Mouse (Mus musculus): Measurements from ENCODE around the gene Hist1h2bh. TPM values are rescaled to one million over a fixed set of nuclear protein-coding genes. Genes with fewer than 3 reads are reported as not detected.

Hist1h2bh gene
- 0.29 TPM for polyA plus RNA-seq (2017; shearing (Covaris generic))

DNA sequence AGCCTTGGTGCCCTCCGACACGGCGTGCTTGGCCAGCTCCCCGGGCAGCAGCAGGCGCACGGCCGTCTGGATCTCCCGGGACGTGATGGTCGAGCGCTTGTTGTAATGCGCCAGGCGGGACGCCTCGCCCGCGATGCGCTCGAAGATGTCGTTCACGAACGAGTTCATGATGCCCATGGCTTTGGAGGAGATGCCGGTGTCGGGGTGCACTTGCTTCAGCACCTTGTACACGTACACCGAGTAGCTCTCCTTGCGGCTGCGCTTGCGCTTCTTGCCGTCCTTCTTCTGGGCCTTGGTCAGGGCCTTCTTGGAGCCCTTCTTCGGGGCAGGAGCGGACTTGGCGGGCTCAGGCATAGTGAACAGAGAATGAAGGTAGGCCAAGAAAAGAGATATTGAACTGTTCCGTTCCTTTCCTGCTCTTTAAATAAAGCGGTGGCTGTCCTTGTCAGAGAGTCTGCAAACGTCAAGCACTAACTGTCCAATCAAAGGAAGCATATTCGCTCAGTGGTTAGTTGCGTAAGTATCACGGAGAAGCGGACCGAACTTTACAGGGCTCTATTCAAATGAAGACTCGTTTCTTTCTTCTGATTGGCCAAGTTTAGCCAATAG is at the start of gene Hist1h2bh:
Gene Hist1h2bh, minus strand, starts transcription at position 394 of the 609 bp plus-strand sequence.

DNA sequence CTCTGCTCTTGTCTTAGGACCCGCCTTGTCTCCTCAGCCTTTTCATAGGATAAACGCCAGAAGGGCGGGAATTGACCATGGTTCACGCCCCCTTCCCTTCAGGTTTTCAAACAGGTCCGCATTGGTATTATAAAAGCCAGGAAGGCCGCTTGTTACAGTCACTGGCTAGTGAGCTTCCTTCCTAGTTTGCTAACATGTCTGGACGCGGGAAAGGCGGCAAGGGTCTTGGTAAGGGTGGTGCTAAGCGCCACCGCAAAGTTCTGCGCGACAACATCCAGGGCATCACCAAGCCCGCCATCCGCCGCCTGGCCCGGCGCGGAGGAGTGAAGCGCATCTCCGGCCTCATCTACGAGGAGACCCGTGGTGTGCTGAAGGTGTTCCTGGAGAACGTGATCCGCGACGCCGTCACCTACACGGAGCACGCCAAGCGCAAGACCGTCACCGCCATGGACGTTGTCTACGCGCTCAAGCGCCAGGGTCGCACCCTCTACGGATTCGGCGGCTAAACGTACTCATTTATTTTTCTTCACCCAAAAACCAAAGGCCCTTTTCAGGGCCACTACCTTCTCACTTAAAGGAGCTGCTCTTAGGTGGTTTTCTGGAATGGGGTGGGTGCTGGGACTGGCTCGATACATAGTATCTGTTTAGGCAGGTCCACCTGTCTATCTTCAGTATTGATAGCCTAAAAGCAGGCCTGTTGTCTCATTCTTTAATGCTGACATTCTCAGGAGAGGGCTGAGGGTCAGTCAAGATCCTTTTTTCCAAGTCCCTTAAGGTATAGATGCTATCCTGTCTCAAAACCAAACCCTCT is 38.4 kb upstream of the Hist1h2bh start, which contains the start of gene Hist1h4d:
Gene Hist1h4d, plus strand, starts transcription at position 191 of the 811 bp plus-strand sequence.

DNA sequence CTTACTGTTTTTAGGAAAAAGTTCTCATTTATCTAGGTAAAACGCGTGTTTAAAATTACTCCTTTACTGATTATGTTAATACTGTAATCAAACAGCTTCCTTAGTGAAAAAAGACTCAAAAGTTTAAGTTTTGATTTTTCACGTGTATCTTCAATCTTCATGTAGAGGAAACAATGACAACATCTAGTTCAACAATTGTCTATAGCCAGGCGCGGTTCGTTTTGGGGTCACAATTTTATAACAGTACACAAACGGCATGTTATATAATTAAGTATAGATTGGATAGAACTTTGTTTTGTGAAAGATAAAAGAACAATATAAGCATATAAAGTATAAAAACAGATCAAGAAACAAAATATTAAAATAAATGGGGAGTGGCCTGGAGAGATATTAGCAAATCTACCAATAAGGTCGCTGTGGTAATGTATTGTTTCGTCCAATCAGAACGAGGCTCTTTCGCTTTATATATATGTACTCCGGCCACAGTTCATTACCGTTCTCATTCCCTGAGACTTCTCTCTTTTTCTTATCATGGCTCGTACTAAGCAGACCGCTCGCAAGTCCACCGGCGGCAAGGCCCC is 32.2 kb upstream of the Hist1h2bh start, which contains the start of gene Hist1h3d:
Gene Hist1h3d, plus strand, starts transcription at position 493 of the 581 bp plus-strand sequence.

DNA sequence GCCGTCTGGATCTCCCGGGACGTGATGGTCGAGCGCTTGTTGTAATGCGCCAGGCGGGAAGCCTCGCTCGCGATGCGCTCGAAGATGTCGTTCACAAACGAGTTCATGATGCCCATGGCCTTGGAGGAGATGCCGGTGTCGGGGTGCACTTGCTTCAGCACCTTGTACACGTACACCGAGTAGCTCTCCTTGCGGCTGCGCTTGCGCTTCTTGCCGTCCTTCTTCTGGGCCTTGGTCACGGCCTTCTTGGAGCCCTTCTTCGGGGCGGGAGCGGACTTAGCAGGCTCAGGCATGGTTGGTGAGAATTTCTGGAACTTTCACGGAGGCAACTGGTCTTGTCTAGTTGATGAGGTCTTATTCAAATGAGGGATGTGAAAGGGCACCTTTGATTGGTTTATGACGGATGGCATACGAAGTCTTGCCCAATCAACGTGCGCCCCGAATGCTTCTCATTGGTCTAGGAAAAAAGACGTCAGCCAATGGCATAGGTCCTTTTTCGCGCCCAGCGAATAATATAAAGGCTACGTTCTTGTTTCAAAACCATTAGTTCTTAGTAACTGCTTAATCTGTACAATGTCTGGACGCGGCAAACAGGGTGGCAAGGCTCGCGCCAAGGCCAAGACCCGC is 30.8 kb upstream of the Hist1h2bh start, which contains the start of the genes Hist1h2bf and Hist1h2ad:
Gene Hist1h2bf, minus strand, starts transcription at position 299 of the 627 bp plus-strand sequence.
Gene Hist1h2ad, plus strand, starts transcription at position 484 of the 627 bp plus-strand sequence.

DNA sequence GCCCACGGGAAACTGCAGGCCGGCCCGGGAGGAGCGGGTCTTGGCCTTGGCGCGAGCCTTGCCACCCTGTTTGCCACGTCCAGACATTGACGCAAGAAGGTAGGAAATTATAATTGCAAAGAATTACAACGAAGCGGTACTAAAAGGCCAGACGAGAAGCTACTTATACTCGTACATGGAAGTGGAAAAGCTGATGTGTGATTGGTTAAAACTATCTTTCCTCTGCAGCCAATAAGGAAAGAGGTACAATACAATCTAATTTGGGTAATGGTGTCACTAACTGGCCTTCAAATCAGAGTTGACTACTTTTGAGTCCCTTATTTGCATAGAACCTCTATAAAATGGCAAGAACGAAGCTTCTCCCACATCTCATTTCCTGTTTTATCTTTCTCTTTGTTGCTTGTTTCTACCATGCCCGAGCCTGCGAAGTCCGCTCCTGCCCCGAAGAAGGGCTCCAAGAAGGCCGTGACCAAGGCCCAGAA is 27.9 kb upstream of the Hist1h2bh start, which contains the start of the genes Hist1h2ae and Hist1h2bg:
Gene Hist1h2ae, minus strand, starts transcription at position 199 of the 482 bp plus-strand sequence.
Gene Hist1h2bg, plus strand, starts transcription at position 375 of the 482 bp plus-strand sequence.

DNA sequence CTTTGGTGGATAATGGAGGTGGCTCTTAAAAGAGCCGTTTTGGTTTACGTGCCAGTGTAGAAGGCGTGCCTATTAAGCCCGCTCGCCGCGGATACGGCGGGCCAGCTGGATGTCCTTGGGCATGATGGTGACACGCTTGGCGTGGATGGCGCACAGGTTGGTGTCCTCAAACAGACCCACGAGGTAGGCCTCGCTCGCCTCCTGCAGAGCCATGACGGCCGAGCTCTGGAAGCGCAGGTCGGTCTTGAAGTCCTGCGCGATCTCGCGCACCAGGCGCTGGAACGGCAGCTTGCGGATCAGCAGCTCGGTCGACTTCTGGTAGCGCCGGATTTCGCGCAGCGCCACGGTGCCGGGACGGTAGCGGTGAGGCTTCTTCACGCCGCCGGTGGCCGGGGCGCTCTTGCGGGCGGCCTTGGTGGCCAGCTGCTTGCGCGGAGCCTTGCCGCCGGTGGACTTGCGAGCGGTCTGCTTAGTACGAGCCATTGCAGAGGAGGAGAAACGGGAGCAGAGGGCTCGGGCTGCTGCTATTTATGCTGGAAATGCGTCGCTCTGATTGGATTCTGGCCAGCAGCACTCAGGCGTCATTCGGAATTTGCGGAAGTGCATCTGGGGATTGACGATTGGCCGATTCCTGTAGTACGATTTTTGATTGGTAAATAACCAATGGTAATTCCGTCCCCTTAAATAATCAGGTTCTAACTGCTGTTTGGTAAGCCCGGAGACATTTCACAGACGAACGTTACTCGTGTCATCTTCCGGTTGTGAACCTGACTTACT is 18.9 kb upstream of the Hist1h2bh start, which contains the start of gene Hist1h3e:
Gene Hist1h3e, minus strand, starts transcription at position 487 of the 777 bp plus-strand sequence.

DNA sequence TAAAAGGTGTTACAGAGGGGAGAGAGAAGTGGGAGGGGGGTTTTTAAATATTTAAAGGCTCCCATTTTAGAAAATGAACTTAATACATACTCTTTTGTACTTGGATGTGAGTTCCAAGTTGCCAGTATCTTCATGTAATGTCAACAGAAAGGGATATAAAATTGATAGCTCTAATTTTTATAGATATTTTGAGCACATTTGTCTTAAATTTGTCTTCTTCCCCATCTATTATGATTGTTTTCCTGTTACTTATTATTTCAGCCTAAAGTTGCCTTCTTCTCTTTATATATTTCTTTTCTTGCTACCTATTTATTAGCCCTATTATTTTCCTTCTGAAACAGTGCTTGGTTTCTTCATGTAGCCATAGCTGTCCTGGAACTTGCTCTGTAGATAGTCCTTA is 9.8 kb upstream of the Hist1h2bh start, which contains the start of gene Hist1h1d:
Gene Hist1h1d, plus strand, starts transcription at position 301 of the 400 bp plus-strand sequence.

DNA sequence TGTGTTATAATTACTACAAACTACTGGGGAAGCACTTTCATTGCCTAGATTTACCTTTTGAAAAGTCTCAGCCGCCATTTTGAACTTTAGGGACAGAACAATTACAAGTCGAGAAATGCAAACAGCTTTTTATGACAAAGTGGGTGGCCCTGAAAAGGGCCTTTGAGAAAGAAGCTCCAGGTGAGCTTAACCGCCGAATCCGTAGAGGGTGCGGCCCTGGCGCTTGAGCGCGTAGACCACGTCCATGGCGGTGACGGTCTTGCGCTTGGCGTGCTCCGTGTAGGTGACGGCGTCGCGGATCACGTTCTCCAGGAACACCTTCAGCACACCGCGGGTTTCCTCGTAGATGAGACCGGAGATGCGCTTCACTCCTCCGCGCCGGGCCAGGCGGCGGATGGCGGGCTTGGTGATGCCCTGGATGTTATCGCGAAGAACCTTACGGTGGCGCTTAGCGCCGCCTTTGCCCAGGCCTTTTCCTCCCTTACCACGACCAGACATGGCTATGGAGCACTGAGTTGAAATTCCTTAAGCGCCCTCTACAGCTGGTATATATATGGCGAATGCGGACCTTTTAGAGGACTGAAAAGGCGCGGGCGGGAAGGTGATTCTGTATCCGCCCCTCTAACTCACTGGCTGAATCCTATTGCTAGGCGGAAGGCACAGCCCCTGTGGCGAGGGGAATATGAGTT is 8.1 kb upstream of the Hist1h2bh start, which contains the start of gene Hist1h4f:
Gene Hist1h4f, minus strand, starts transcription at position 503 of the 689 bp plus-strand sequence.

DNA sequence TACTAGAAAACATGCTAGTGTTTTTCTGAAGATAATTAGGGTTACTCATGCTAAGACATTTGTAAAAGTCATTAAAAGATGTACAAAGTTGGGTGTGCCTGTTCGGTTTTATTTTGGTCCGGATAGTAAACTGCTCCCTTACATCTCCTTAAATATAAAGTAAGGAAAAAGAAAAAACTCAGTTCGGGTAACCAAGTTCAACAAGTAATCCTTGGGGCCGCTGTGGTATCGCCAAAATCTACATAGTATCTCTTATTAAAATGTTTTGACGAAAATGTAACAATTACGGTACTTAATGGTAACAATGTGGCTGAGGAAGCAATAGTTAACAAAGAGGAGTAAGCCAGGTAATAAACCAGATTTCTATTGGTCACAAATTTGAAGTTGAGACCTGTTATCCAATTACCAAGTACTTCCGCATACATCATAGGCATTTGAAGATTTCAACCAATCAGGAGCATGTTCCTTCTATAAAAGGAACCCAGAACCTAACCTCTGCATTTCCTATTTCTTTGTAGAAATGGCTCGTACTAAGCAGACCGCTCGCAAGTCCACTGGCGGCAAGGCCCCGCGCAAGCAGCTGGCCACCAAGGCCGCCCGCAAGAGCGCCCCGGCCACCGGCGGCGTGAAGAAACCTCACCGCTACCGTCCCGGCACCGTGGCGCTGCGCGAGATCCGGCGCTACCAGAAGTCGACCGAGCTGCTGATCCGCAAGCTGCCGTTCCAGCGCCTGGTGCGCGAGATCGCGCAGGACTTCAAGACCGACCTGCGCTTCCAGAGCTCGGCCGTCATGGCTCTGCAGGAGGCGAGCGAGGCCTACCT is 984 bp upstream of the Hist1h2bh start, which contains the start of gene Hist1h3f:
Gene Hist1h3f, plus strand, starts transcription at position 88 of the 822 bp plus-strand sequence.

DNA sequence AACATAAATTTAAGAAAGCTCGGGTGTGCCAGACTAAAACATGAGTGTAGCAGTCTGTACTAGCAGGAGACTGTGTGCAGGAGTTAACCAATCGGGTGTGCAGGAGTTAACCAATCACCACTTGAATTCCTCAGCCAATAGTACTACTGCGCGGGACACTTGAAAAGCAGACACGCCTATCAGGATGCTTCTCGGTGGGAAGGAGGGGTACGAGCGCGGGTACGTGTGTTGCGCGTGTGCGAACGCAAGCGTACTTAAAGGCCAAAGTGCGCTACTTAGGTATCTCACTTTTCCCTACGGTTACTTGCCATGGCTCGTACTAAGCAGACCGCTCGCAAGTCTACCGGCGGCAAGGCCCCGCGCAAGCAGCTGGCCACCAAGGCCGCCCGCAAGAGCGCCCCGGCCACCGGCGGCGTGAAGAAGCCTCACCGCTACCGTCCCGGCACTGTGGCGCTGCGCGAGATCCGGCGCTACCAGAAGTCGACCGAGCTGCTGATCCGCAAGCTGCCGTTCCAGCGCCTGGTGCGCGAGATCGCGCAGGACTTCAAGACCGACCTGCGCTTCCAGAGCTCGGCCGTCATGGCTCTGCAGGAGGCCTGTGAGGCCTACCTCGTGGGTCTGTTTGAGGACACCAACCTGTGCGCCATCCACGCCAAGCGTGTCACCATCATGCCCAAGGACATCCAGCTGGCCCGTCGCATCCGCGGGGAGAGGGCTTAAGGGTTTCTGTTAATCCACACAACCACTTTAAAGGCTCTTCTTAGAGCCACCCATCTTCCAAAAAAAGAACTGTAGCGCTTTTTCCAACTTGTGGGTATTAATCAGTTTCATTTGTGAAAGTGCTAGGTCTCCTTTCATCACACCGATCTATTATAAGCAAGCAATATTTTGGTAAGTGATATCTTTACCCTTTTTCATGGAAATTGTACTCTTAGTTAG is 7.8 kb downstream of the Hist1h2bh start, which contains the start of gene Hist1h3g:
Gene Hist1h3g, plus strand, starts transcription at position 286 of the 939 bp plus-strand sequence.

DNA sequence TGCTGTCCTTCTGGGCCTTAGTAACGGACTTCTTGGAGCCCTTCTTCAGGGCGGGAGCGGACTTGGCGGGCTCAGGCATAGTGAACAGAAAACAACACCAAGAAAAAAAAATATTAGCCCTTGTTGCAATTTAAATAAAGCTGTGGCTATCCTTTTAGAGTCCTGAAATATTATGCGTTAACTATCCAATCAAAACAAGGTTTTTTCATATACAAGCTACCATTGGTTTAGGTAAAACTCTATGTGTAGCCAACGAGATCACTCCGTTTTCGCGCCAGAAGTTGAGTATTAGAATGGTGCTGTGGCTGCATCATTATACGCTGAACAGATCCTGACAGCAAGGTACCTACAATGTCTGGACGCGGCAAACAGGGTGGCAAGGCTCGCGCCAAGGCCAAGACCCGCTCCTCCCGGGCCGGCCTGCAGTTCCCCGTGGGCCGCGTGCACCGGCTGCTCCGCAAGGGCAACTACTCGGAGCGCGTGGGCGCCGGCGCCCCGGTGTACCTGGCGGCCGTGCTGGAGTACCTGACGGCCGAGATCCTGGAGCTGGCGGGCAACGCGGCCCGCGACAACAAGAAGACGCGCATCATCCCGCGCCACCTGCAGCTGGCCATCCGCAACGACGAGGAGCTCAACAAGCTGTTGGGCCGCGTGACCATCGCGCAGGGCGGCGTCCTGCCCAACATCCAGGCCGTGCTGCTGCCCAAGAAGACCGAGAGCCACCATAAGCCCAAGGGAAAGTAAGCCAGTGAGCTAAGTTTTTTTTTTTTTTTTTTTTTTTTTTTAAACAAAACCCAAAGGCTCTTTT is 9.4 kb downstream of the Hist1h2bh start, which contains the start of gene Hist1h2af:
Gene Hist1h2af, plus strand, starts transcription at position 347 of the 808 bp plus-strand sequence.

DNA sequence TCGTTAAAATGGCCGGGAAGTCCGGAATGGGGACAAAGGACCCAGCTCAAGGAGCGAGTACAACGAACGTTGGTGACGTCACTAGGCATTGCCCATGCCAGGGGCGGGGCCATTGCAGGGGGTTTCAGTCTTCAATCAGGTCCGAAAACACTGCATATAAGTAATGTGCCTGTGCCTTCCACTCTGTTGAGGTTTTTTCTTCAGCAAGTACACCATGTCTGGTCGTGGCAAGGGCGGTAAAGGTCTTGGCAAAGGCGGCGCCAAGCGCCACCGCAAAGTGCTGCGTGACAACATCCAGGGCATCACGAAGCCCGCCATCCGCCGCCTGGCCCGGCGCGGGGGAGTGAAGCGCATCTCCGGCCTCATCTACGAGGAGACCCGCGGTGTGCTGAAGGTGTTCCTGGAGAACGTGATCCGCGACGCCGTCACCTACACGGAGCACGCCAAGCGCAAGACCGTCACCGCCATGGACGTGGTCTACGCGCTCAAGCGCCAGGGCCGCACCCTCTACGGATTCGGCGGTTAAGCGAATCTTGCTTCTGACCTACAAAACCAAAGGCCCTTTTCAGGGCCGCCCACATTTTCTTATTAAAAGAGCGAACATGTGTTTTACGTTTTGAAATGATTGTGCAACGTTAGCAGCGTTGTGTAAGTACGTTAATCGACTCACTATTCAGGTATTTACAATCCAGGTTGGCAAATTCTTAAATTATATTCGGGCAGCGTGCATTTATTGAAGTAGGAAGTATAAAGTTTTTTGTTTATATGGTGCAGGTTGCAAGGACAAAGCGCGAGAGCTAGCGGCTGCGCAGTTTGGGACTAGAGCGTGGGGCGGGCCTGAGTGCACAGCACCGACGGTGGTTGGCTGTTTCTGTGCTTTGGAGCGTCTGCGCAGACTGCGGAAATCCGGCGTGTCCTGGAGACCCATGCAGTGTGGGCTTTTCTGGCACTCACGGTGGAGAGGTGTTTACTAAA is 12.0 kb downstream of the Hist1h2bh start, which contains the start of gene Hist1h4h:
Gene Hist1h4h, plus strand, starts transcription at position 150 of the 975 bp plus-strand sequence.

Data from effector memory CD4-positive, alpha-beta T cell, adult 5 months (primary cell).